Mouse (Mus musculus): Measurements from ENCODE around the gene Gm884. TPM values are rescaled to one million over a fixed set of nuclear protein-coding genes. Genes with fewer than 3 reads are reported as not detected.
"Not testable (repeated sequence)": the region's sequence is repeated elsewhere in the genome, so short reads cannot be mapped to it uniquely, and the experiment has no call there.

Gene Gm884
- total RNA-seq, 2 experiments from 2014 or later, result not detected

DNA sequence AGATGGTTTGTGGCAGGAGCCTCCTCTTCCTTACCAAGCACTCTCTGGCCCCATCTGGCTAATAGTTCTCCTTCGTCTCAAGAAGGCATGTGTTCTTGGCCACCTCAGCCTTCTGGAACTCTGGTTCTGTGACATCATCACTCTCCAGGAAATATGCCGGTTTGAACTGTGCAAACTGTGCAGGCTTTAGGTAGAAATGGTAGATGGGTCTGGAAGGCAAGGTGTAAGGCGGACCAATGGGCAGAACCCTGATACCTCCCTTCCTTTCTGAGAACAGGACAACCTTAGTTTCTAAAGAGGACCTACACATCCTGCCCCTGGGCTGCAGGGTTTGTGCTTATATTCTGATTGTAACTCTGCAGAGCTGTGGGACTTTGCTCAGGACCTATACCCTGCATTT, 17.9 kb upstream of the Gm884 start, which contains the start of gene Lyzl6:
Gene Lyzl6 (minus strand): TSS at position 101 of the 400 bp plus-strand sequence.
- no peak for ATAC-seq (replicated peaks; ENCODE audit: low FRiP score, low TSS enrichment, poor library complexity, severe bottlenecking)

DNA sequence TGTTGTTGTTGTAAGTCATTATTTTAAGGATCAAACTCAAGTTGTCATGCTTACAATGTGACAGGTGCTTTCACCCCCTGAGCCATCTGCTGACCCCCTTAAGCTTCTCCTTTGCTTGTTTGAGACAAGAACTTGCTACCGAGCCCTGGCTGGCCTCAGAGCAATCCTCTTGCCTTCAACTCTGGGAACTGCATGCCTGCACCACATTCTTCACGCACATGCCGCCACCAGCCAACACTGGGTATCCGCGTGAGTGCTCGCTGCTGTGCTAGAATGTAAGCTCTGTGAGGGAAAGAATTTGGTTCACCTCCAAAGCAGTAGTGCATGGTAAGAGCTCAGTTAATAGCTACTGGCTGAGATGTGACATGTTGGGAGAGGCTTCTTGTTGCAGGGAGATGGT, 15.3 kb upstream of the Gm884 start:
- ATAC-seq (replicated peaks; ENCODE audit: low FRiP score, low TSS enrichment, poor library complexity, severe bottlenecking), result no peak

DNA sequence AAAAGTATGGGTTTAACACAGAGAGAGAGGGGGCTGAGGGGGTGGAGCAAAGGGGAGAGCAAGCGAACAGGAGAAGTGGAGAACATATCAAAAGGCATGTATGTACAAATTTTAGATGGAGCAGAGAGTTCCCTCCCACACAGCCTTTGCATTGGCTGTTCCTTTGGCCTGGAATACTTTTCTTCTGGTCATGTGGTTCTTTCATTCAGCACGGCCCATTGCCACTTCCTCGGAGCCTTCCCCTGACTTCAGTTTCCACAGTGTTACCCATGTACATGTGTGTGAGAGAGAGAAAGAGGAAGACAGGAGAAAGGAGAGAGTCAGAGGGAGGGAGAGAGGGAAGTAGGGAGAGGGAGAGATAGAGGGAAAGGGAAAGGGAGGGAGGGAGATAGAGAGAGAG, 14.5 kb upstream of the Gm884 start:
- no peak for ATAC-seq (replicated peaks; ENCODE audit: low FRiP score, low TSS enrichment, poor library complexity, severe bottlenecking)

DNA sequence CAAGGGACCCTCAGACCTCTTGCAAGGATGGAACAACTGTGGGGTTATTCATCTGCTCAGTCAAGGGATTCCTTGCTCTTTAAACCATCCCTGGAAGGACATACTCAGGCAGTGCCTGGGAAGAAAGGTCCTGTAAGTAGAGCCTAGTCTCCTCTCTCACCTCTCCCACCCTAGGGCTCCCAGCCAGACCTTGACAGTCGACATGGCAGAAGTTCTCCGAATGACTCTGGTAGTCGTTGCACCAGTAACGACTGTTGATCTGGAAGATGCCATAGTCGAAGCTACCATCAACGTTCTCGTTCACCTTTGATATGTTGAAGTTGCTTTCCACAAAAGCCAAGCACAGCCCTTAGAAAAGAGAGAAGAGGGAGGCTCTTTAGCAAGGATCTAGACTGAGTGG, 13.9 kb upstream of the Gm884 start:
- no peak for ATAC-seq (replicated peaks; ENCODE audit: low FRiP score, low TSS enrichment, poor library complexity, severe bottlenecking)

DNA sequence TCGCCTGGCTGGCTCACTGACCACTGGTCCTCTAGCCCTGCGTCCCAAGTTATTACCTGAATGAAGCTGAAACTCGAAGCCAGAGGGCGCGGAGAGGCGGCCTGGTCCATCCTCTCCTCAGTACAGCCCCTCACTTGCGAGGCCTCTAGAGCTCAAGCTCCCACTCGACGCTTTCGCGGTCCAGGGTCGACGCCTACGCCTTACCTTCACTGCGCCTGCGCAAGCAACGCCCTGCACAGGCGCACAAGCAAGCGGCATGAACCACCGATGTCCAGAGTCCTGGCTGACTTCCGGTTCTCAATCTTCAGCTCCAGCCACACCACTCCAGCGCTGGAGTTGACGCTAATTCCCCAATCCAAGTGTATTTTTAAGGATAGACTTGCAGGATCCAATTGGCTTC, 6.5 kb upstream of the Gm884 start:
- no peak for ATAC-seq (replicated peaks; ENCODE audit: low FRiP score, low TSS enrichment, poor library complexity, severe bottlenecking)

DNA sequence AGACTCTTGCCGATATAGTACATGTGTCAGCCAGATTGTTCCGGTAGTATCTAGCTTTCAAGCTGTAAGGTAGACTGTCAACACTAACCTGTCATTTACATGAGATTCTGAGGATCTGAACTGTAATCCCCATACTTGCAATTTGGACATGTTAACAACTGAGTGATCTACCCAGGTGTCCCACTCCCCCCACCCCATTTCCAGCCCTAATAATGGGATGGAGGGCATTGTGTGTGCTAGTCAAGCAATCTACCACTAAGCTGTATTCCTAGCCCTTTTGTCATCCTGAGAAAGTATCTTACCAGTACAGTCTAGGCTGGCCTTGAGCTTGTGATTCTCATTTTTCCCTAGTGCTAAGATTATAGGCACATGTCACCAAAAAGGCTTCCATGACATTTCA, 10.2 kb downstream of the Gm884 start:
- no peak for ATAC-seq (replicated peaks; ENCODE audit: low FRiP score, low TSS enrichment, poor library complexity, severe bottlenecking)

DNA sequence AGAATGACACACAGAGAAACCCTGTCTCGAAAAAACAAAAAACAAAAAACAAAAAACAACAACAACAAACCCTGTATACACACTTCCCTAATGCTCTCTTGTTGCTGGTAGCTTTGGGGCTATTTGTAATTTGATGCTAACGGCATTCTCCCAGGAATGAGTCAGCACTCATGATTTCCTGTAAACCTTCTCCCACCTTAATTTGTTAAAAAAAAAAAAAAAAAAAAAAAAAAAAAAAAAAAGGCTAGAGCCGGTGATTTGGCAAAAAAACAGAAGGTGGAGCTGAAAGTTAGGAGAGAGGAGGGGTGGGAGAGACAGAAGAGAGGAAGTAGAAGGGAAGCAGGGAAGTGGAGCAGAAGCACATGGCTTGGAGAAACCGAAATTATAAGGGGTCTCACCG, 14.3 kb downstream of the Gm884 start:
- ATAC-seq (replicated peaks; ENCODE audit: low FRiP score, low TSS enrichment, poor library complexity, severe bottlenecking), result no peak

- ATAC-seq (replicated peaks; ENCODE audit: low FRiP score, low TSS enrichment, poor library complexity, severe bottlenecking), result no peak
These were observed 42.6 kb downstream of the Gm884 start for GRCm38 (mm10) chr11:103578339-103578738.

DNA sequence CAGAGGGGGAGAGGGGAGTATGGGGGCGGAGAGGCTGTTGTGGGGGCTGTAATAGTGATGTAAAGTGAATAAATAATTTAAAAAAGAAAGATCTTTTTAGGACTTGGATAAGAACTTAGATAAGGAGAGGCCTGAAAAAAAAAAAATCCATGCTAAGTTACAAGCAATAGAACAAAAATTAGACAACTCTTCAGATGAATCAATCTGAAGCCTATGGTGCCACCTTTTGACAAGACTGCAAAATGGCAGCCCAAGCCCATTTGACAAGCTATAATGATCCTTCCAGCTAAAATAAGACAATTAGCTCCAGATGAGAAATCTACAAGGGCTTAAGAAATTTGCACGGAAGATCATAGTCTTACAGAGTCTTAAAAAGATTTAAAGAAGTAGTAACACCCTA, 64.9 kb downstream of the Gm884 start:
- ATAC-seq (replicated peaks; ENCODE audit: low FRiP score, low TSS enrichment, poor library complexity, severe bottlenecking), result no peak

- ATAC-seq (replicated peaks; ENCODE audit: low FRiP score, low TSS enrichment, poor library complexity, severe bottlenecking), result not testable (repeated sequence)
These were observed 86.0 kb downstream of the Gm884 start for GRCm38 (mm10) chr11:103534973-103535372.

DNA sequence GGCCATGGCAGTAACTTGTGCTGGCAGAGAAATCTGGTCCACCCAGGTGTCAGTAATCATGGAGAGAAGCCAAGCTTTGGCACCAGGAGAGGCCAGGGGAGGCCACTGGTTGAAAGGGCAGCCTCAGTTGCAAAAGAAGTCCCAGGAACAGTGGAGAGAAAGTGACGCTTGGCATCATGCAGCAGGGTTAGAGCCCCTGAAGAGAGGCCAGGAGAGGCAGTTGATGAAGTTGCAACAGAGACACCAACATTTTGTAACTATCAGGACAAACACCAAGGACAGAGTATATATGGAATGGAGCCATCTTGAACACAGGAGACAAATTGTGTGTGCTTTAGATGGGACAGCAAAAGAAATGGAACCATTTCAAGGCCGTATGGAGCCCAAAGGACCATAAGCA, 108.8 kb downstream of the Gm884 start:
- no peak for ATAC-seq (replicated peaks; ENCODE audit: low FRiP score, low TSS enrichment, poor library complexity, severe bottlenecking)

DNA sequence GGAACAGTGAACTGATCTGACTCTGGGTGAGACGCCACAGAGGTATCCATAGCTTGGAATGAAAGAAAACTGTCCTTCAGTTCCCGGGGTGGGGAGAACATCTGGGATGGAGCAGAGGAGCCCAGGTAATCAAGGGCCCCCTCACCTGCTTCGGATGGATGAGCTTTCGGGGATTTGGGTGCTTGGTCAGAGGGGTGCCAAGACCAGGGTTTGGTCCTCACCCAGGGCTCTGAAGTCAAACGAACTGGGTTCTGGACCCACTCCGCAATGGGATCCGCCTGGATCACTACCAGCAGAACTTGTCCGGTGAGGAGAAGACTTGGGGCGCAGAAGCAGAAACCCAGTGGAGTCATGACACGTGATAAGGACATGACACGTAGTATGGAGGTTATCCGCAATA, 116.4 kb downstream of the Gm884 start, which contains the start of gene Lrrc37a:
Gene Lrrc37a (minus strand): TSS at position 101 of the 400 bp plus-strand sequence.
- ATAC-seq (replicated peaks; ENCODE audit: low FRiP score, low TSS enrichment, poor library complexity, severe bottlenecking), result no peak

Other genes with a start within 250 kb of the Gm884 start
- 12.5 and 16.3 TPM in 2 replicates for gene Plekhm1, start 208.5 kb downstream of the Gm884 start, total RNA-seq (2014; fragmentation: Nextera tagmentation)
- 2.2 and 2.7 TPM in 2 replicates for gene Plekhm1, start 208.5 kb downstream of the Gm884 start, total RNA-seq (2017)
- gene Lrrc37a, start 116.5 kb downstream of the Gm884 start, total RNA-seq (2014; fragmentation: Nextera tagmentation), result not detected in 2 replicates
- gene Lrrc37a, start 116.5 kb downstream of the Gm884 start, total RNA-seq (2017), result not detected in 2 replicates
- gene Lyzl6, start 17.8 kb upstream of the Gm884 start, total RNA-seq (2014; fragmentation: Nextera tagmentation), result not detected in 2 replicates
- not detected in 2 replicates for gene Lyzl6, start 17.8 kb upstream of the Gm884 start, total RNA-seq (2017)
- not detected in 2 replicates for gene Rprml, start 28.4 kb upstream of the Gm884 start, total RNA-seq (2014; fragmentation: Nextera tagmentation)
- not detected in 2 replicates for gene Rprml, start 28.4 kb upstream of the Gm884 start, total RNA-seq (2017)
- 36.1 and 46.9 TPM in 2 replicates for gene Gosr2, start 76.8 kb upstream of the Gm884 start, total RNA-seq (2014; fragmentation: Nextera tagmentation)
- gene Gosr2, start 76.8 kb upstream of the Gm884 start, total RNA-seq (2017), result 37.8 and 44.2 TPM in 2 replicates
- not detected in 2 replicates for gene Wnt9b, start 128.7 kb upstream of the Gm884 start, total RNA-seq (2014; fragmentation: Nextera tagmentation)
- not detected in 2 replicates for gene Wnt9b, start 128.7 kb upstream of the Gm884 start, total RNA-seq (2017)
- gene Wnt3, start 153.0 kb upstream of the Gm884 start, total RNA-seq (2014; fragmentation: Nextera tagmentation), result not detected in 2 replicates
- not detected in 2 replicates for gene Wnt3, start 153.0 kb upstream of the Gm884 start, total RNA-seq (2017)

Data from megakaryocyte-erythroid progenitor cell, adult 5-6 weeks (primary cell).